Mouse (Mus musculus): ENCODE data around the gene Gdf7. TPM values are rescaled to one million over a fixed set of nuclear protein-coding genes. Genes with fewer than 3 reads are reported as not detected.
A peak's percentile ranks its signal among the peaks of the same experiment; 100 is the strongest.

Gdf7 gene
- polyA plus RNA-seq, 1 experiment: not detected

DNA sequence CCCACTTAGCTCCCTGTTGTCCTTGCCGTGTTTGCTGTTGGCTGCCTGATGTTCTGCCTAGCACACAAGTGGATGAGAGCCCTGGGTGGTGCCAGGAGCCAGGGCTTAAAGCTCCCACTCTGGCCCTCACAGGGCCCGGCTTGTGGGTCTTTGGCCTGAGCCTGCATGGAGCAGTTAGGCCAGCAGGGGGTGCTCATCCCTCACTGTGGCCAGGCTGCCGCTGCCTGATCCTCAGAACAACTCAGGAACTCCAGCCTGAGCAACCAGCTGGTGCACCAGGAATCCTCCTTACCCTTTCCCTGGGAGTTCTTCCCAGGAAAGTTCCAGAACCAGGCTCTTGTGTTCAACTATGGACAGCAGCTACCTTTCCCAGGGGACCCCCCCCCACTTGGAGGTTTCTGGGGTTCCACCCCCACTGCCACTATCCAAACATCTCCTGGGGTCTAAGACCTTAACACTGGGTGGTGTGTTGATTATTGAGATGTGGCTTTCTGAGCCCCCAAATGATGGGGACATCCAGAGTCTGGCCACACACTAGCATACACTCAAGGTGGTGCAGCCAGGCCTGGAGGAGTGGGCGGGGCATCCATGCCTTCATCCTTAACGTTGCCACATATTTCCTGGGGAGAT, 18.4 kb upstream of the Gdf7 start:
- Histone ChIP-seq H3K4me1 (ENCODE audit: control insufficient read depth, insufficient read depth, insufficient read length, low read length) (peaks cover 15% of the 10 kb centered on the region), H3K4me3 (ENCODE audit: low read depth, low read length) (no peak overlapping the region), H3K27ac (ENCODE audit: insufficient read depth, low read depth, low read length) (no peak overlapping the region), H3K36me3 (ENCODE audit: control insufficient read depth, insufficient read depth, low read length) (peaks cover 13% of the 10 kb centered on the region; the same call in 1 of the 2 replicates), H3K27me3 (ENCODE audit: control insufficient read depth, insufficient read depth, low read length) (no peaks in the 10 kb centered on the region)
- 36% methylated on average over 5 of the region's 5 CpGs for WGBS
- peak; percentile 92 for TF ChIP-seq CTCF (IDR thresholded peaks at IDR 0.05; ENCODE audit: extremely low read depth, insufficient read length, insufficient replicate concordance, low read depth, low read length)
- TF ChIP-seq POLR2A (IDR thresholded peaks at IDR 0.05; ENCODE audit: low read depth, low read length): no peak

DNA sequence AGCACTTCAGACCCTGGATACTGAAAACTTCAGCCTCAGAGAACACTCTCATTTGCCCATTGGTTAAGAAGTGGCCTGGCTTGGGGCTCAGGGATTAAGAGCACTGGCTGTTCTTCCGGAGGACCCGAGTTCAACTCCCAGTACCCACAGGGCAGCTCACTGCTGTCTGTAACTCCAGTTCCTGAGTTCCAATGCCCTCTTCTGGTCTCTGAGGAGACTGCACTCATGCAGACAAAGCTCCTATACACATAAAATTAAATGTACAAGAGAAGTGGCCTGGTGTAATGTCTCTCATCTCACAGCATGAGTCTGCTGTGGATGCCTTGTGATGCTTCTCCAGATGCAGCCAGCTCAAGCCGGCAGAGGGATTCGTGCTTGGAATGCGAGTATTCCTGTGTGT, 14.8 kb upstream of the Gdf7 start:
- Histone ChIP-seq H3K4me1 (ENCODE audit: control insufficient read depth, insufficient read depth, insufficient read length, low read length) (peaks cover 21% of the 10 kb centered on the region), H3K36me3 (ENCODE audit: control insufficient read depth, insufficient read depth, low read length) (peaks cover 2% of the 10 kb centered on the region; the same call in 1 of the 2 replicates), H3K4me3 (ENCODE audit: low read depth, low read length) (no peak overlapping the region), H3K27me3 (ENCODE audit: control insufficient read depth, insufficient read depth, low read length) (no peaks in the 10 kb centered on the region), H3K27ac (ENCODE audit: insufficient read depth, low read depth, low read length) (no peak overlapping the region)
- 92% methylated on average over 5 of the region's 5 CpGs for WGBS
- no peak for TF ChIP-seq POLR2A (IDR thresholded peaks at IDR 0.05; ENCODE audit: low read depth, low read length)
- no peak for TF ChIP-seq CTCF (IDR thresholded peaks at IDR 0.05; ENCODE audit: extremely low read depth, insufficient read length, insufficient replicate concordance, low read depth, low read length)

DNA sequence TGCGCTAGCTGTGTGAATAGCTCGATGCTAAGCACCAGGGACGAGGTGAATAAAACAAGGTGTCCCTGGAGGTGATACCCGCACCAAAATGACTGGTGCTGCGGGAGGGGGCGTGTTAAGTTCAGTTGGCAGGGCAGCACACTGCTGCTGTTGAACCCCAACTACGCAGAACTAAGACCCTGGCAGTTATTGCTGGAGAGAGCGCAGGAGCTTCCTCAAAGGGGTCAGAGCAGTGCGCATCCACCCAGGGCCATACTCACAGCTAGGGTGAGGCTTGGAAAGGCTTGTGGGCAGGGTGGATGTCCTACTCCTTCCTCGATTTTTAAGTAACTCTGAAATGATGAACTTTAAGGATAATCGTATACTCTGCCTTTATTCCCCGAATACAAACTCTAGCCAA, 12.0 kb upstream of the Gdf7 start:
- H3K27ac ChIP-seq (ENCODE audit: insufficient read depth, low read depth, low read length): no peak overlapping the region
- H3K27me3 ChIP-seq (ENCODE audit: control insufficient read depth, insufficient read depth, low read length): peaks cover 3% of the 10 kb centered on the region; the same call in 1 of the 2 replicates
- peak overlapping the region; percentile 78 for H3K4me3 ChIP-seq (ENCODE audit: low read depth, low read length)
- H3K36me3 ChIP-seq (ENCODE audit: control insufficient read depth, insufficient read depth, low read length): no peaks in the 10 kb centered on the region
- peaks cover 14% of the 10 kb centered on the region for H3K4me1 ChIP-seq (ENCODE audit: control insufficient read depth, insufficient read depth, insufficient read length, low read length)
- TF ChIP-seq CTCF (IDR thresholded peaks at IDR 0.05; ENCODE audit: extremely low read depth, insufficient read length, insufficient replicate concordance, low read depth, low read length) (no peak), POLR2A (IDR thresholded peaks at IDR 0.05; ENCODE audit: low read depth, low read length) (no peak)
- WGBS: 18% methylated on average over 12 of the region's 12 CpGs

DNA sequence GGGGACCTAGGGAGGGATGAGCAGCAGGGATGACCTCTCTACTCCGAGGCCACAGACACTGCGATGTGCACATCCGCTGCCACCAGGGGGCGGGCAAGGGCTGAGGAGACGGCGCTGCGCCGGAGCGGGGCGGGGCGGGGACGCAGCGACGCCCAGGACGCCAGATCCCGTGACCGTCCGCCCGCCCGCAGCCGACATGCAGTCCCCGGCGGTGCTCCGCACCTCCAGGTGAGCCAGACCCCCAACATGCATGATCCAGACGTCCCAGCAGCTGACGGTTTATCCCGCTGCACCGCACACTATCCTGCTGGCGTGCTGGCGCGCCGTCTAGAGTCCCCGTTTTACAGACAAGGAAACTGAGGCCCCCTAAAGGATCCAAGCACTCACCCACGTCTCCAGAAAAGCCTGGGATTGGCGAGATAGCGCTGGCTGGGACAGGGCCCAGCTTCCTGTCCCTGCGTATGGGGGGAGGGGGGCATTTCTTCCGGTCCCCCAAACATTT, 11.6 kb upstream of the Gdf7 start, which contains the start of gene Hs1bp3:
Hs1bp3 (plus strand) TSS at position 163 of the 502 bp plus-strand sequence.
- Histone ChIP-seq H3K4me1 (ENCODE audit: control insufficient read depth, insufficient read depth, insufficient read length, low read length) (peaks cover 10% of the 10 kb centered on the region), H3K4me3 (ENCODE audit: low read depth, low read length) (peak within 1 kb of the TSS; percentile 78), H3K27me3 (ENCODE audit: control insufficient read depth, insufficient read depth, low read length) (peaks cover 3% of the 10 kb centered on the region; the same call in 1 of the 2 replicates), H3K27ac (ENCODE audit: insufficient read depth, low read depth, low read length) (no peak within 1 kb of the TSS), H3K36me3 (ENCODE audit: control insufficient read depth, insufficient read depth, low read length) (no peaks in the 10 kb centered on the region)
- TF ChIP-seq CTCF (IDR thresholded peaks at IDR 0.05; ENCODE audit: extremely low read depth, insufficient read length, insufficient replicate concordance, low read depth, low read length) (peak; percentile 89), POLR2A (IDR thresholded peaks at IDR 0.05; ENCODE audit: low read depth, low read length) (peak; percentile 45; the same call in 1 of the 2 replicates)
- under 1% methylated on average over 38 of the region's 38 CpGs for WGBS

DNA sequence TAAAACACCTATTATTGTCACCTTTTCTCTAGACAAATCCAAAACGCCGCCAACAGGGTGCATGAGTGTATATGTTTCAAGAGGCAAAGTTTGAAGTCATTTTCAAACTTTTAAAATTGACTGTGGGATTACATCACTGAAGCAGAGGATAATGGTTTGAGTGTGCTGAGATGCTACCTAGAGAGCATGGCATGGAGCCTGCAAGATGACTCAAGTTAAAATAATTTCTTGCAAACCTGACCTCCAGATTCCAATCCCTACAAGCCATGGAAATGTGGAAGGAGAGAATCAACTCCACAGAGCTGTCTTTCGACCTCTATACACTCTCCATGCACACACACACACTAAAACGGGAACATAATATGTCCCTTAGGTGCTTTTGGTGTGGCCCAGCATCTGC, 10.5 kb upstream of the Gdf7 start:
- WGBS: 80% methylated on average over 4 of the region's 4 CpGs

DNA sequence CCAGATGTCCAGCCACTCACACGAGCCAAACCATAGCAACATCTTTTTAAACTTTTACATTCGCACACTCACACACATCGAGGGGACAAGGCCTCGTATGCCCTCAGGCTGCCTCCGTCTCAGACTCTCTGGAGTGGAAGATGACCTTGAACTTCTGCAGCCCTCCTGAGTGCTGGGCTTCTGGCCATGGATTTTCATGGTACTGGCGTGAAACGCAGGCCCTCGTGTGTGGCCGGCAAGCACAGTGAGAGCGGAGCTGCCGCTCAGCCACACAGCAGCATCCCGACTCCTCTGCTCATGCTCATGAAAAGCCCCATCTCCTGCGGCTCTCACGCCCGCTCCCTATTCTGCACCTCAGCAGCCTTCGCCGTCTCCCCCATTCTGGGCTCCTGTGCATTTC, 9.2 kb upstream of the Gdf7 start:
- peaks cover 9% of the 10 kb centered on the region for H3K4me1 ChIP-seq (ENCODE audit: control insufficient read depth, insufficient read depth, insufficient read length, low read length)
- TF ChIP-seq POLR2A (IDR thresholded peaks at IDR 0.05; ENCODE audit: low read depth, low read length) (no peak), CTCF (IDR thresholded peaks at IDR 0.05; ENCODE audit: extremely low read depth, insufficient read length, insufficient replicate concordance, low read depth, low read length) (no peak)
- peaks cover 3% of the 10 kb centered on the region; the same call in 1 of the 2 replicates for H3K27me3 ChIP-seq (ENCODE audit: control insufficient read depth, insufficient read depth, low read length)
- WGBS: 65% methylated on average over 17 of the region's 17 CpGs
- no peaks in the 10 kb centered on the region for H3K36me3 ChIP-seq (ENCODE audit: control insufficient read depth, insufficient read depth, low read length)
- H3K27ac ChIP-seq (ENCODE audit: insufficient read depth, low read depth, low read length): no peak overlapping the region
- H3K4me3 ChIP-seq (ENCODE audit: low read depth, low read length): no peak overlapping the region

More for the DNA sequence above, 10.5 kb upstream of the Gdf7 start:
- H3K4me3 ChIP-seq (ENCODE audit: low read depth, low read length): no peak overlapping the region
- H3K4me1 ChIP-seq (ENCODE audit: control insufficient read depth, insufficient read depth, insufficient read length, low read length): peaks cover 9% of the 10 kb centered on the region
- H3K36me3 ChIP-seq (ENCODE audit: control insufficient read depth, insufficient read depth, low read length): no peaks in the 10 kb centered on the region
- H3K27ac ChIP-seq (ENCODE audit: insufficient read depth, low read depth, low read length): no peak overlapping the region
- peaks cover 3% of the 10 kb centered on the region; the same call in 1 of the 2 replicates for H3K27me3 ChIP-seq (ENCODE audit: control insufficient read depth, insufficient read depth, low read length)
- no peak for TF ChIP-seq CTCF (IDR thresholded peaks at IDR 0.05; ENCODE audit: extremely low read depth, insufficient read length, insufficient replicate concordance, low read depth, low read length)
- TF ChIP-seq POLR2A (IDR thresholded peaks at IDR 0.05; ENCODE audit: low read depth, low read length): no peak

DNA sequence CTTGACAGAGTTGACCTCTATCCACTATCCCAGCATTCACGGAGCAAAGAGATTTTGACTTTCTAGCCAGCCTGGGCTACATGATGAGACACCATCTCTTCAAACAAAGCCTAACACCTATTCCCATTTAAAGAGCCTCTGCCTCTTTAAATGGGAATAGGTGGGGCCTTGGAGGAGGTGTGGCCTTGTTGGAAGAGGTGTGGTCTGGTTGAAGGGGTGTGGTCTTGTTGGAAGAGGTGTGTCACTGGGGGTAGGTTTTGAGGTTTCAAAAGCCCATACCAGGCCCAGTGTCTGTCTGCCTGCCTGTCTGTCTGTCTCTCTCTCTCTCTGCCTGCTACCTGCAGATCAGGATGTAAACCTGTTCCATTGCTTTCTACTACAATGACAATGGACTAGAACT, 5.2 kb upstream of the Gdf7 start:
- H3K4me3 ChIP-seq (ENCODE audit: low read depth, low read length): no peak overlapping the region
- H3K4me1 ChIP-seq (ENCODE audit: control insufficient read depth, insufficient read depth, insufficient read length, low read length): no peaks in the 10 kb centered on the region
- no peaks in the 10 kb centered on the region for H3K36me3 ChIP-seq (ENCODE audit: control insufficient read depth, insufficient read depth, low read length)
- TF ChIP-seq CTCF (IDR thresholded peaks at IDR 0.05; ENCODE audit: extremely low read depth, insufficient read length, insufficient replicate concordance, low read depth, low read length) (no peak), POLR2A (IDR thresholded peaks at IDR 0.05; ENCODE audit: low read depth, low read length) (no peak)
- WGBS: 61% methylated on average over 1 of the region's 1 CpGs
- H3K27me3 ChIP-seq (ENCODE audit: control insufficient read depth, insufficient read depth, low read length): peaks cover 18% of the 10 kb centered on the region
- H3K27ac ChIP-seq (ENCODE audit: insufficient read depth, low read depth, low read length): no peak overlapping the region

Measured in small intestine, adult 2 months (tissue).